Mouse (Mus musculus) urinary bladder, postnatal 10 days (tissue): ENCODE results near the gene Dnal1.

ENCODE experiments used
- DNase-seq: peaks from one replicate; pipeline ENCODE4 v3.0.0; 2022; ENCODE audit warnings: low spot score

Gene Dnal1

DNA sequence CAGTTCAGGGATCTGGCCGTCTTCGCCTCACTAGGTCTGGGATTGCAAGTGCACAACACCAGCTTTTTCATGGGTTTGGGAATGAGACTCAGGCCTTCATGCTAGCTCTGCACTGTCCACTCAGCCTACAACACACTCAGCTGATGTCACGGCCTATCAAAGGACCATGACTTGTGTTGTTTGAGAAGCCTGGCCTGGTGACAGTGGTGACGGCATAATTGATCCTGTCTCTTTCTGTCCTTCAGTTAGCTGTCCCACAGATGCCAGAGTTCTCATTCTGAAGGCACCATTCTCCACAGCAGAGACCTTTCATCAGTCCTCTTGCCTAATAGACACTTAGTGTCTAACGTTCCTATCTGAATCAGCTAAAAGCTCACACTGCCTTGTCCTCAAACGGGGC, 14.4 kb downstream of the Dnal1 start:
- DNase-seq, result no peak

DNA sequence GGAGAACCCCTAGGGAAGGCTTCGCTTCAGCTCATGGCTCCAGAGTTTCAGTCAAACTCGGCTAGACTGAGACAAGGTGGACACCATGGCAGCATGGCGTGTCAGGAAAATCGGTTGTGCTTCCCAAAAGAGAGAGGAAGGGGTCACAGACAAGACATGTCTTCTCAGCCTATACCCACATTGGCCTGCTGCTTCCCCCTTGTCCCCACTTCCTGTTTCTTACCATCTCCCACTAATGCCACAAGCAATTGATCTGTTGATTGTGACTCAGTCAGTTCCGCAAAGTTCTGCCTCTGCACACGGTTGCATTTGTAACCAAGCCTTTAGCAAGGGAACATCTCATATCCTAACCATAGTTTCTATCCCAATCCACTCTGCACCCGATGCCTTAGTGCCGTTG, 15.8 kb downstream of the Dnal1 start:
- DNase-seq, result no peak

DNA sequence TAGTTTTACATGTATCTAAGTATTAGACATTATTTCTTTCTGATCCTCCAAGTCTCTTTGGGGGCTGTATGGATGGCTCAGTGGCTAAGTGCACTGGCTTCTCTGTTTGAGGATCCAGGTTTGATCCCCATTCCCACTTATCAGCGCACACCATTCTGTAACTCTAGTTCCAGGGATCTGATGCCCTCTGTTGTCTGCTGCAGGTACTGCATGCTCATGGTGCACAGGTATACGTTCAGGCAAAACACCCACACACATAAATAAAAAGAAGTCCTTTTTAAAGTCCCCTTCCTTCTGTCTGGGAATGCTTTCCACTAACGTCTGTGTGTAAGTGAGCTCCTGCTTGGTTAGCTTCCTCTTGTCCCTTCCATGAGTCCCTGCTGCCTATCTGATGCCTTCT, 18.1 kb downstream of the Dnal1 start:
- DNase-seq, result no peak

DNA sequence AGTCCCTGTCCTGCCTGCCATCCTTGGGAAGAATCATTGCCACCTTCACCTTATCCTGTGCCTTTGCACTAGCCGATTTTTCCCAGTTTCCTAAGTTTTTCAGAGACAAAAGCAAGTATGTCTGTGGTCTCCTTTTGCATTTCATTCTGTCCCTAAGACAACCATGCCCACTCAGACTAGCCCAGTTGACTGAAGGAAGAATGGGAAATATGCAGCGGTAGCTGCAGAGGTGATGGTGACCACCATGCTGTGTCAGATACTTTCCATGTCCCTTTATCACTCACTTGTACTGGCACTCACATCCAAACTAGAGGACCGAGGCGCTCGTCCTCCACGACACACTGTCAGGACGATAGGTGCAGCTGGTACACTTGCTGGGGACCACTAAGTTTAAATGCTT, 23.0 kb downstream of the Dnal1 start:
- DNase-seq, result no peak

DNA sequence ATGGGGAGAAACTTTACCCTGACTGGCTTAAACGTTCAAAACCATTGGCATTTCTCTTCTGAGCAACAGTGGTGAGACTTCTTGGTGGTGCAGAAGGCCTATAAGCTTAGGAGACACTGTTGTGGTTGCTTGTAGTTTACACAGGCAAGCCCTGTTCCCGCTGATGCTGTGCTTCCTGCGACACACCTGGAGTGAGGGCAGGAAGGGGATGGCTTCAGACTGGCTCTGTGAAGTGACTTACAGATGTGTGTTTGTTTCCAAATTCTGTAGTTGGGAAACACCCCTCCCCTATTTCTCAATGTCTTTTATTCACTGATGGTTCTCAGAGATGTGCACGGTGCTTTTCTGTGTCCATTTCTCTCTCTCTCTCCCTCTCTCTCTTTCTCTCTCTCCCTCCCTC, 26.0 kb downstream of the Dnal1 start:
- DNase-seq, result no peak

DNA sequence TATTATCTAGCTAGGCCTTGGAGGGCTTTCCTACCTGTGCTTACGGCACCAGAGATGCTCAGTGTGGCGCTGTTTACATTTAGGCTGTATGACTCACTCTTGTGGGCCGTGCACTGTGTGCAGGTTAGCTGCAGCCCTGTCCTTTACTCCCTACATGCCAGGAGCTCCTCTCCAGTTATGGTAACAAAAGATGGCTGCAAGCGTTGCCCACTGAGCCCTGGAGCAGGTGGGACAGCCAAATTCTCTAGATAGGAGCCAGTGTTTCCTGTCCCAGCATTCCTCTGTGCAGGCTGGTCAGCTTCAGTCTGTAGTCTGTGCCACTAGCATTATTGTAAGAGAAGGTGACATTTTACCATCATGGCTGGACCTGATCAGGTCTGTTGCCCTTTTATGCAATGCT, 27.1 kb downstream of the Dnal1 start:
- DNase-seq, result no peak

DNA sequence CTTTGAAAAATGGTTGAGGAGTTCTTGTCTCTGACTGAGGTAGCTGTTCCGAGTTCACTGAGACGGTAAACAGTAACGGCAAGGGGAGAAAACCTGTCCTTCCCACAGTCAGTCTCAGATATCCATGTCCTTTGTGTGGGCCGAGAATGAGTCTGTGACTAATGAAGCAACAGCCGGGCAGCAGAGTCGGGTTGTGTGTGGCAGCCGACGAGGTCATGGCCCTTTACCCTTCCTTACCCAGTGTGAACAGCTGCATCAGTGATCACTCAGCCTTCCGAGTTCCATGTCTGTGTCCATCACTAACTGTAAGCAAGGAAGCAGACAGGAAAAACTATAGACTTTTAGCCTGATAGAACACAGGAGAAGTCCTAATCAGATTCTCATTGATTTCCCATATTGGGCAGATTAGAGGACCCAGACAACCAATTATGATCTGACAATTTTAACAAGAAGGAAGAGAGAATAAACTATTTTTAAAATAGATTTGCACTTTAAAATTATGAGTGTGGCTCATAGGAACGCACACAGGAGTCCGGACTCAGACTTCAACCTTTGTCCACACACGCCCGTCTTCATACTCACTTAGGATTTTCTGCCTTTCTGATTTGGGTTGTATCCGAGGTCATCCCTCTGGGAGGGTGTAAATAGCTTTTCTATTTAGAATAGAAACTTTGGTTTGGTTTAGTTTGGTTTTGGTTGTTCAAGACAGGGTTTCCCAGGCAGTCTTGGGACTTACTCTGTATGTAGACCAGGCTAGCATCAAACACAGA, 28.3 kb downstream of the Dnal1 start:
- DNase-seq, result no peak

DNA sequence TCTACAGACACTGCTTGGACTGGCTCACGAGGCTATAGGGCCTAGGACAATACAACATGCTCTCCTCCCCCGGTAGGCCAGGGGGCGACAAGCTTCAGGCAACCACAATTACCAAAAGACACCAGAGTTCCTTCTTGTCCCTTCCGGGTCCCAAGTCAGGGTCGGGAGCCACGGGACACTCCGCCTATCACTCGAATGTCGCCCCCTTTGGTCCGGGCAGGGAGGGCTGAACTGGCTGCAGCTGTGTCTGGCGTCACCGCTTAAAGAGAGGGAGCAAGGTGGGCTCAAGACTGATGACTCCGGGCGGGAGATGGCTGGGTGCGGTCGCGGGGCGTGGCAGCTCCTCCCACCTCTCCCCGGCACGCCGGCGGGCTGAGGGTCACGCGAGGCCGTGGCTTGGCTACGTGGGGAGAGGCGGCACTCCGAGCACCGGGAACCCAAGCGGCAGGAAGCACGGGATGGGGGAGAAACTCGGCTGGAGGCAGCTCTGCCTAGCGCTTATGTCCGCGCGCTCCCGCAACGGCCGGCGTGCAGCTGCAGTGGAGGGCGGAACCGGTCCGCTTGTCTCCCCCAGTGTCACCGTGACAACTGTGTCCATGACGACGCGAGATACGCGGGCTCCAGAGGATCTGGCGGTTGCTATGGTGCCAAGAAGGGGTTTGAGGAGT, 33.9 kb downstream of the Dnal1 start, which contains the start of gene Pnma1:
Gene Pnma1 (minus strand): TSS at position 536 of the 668 bp plus-strand sequence.
- no peak for DNase-seq

DNA sequence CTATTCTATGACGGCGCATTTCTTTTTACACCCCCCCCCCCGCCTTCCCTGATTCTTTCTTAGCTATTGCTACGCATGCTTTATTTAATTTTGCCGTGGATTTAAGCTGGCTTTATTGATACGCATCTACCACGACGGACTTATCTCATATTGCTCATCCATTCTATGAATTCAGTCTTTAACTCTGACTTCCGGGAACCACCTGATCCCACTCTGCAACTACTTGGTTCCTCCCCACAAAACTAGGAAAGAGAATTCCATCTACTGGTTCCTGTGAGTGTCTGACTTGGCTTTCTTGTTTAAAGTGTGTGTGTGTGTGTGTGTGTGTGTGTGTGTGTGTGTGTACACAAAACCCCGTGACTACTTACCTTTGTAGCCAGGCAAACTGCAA, 34.5 kb downstream of the Dnal1 start:
- DNase-seq, result no peak

DNA sequence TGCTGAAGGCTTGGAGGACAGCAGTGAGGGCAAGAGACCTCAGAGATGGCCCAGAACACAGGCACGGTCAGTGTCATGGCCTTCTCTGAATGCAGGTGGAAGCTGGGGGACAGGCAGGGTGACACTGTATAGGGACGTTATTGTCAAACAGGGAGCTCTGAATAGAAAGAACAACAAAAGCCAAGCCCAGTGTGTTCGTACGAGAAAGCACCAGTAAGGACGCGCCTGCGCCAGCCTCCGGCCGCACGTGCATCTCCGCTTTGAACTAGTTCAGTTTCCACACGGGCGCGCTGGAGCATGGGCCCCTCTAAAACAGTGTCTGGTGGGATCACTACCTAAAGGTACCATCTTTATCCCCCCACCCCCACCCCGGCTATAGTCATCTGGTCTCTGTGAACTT, 35.8 kb downstream of the Dnal1 start:
- DNase-seq, result no peak

DNA sequence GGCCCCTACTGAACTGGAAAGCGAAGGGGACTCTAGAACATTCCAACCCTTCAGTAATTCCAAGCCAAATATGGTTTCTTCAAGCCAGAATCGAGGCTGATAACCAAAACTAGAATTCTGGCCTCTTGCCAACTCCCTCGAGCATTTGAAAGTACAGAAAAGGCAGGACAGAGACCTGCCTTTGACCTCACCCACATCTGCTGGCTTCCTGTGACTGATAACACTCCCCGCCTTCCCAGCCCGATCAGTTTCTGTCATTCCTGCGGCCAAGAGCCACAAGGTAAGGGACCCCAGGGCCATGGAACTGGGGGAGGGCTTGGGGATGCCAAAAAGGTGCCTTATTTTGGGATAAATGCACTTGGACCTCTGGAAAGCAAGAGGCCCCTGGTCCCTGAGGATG, 36.8 kb downstream of the Dnal1 start:
- no peak for DNase-seq

DNA sequence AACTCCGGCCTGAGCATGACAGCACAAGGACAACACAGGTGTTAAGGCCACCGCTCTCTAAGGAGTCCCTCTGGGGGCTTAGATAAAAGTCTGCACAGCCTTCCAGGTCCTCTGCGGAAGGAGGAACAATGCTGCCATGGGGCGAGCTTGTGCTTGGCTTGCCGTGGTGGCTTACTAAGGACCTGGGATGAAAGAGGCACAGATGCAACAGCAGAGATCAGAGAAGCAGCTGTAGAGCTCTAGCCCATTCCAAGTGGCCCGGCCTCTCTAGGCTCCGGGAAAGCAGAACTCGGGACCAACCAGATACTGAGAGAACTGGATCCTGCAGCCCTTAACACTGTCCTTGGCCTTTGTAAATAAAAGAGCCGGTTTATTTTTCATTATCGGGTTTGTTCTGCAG, 37.7 kb downstream of the Dnal1 start:
- no peak for DNase-seq

DNA sequence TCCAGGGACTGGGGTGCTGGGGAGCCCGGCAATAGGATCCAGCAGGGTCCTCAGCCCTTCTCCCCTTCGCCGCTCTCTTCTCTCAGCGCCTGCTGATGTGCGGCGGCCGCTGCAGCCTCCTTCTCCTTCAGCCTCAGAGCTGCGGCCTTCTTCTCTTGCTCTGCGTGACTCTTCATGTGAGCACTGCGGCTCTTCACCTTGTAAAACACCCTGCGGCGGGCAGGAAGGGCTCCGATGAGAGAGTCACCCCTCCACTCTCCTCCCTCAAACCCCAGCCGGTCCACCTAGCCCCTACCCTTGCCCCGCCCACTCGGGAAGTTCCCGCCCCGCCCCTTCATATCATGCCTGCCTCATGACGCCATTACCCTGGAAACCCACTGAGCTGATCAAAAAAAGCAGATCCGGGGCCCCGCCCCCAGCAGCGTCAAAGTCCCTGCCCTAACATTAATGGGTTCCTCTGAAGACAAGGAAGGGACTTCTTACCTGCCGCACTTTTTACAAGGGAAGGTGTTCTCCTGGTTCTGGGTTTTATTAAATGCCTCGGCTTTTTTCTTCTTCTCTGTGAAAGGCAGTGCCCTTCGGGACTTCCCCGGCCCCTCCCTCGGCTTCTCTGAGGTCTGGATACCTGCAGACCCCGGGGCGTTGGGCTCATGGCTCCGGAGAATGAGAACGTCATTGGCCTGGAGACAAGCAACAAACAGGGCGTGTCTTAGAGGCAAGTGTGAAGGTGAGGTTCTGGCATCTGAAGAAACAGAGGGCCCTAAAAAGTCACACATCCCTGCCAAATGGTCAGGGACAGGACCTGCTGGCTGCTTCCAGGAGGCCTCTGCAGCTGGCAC, 38.4 kb downstream of the Dnal1 start:
- DNase-seq, result no peak

DNA sequence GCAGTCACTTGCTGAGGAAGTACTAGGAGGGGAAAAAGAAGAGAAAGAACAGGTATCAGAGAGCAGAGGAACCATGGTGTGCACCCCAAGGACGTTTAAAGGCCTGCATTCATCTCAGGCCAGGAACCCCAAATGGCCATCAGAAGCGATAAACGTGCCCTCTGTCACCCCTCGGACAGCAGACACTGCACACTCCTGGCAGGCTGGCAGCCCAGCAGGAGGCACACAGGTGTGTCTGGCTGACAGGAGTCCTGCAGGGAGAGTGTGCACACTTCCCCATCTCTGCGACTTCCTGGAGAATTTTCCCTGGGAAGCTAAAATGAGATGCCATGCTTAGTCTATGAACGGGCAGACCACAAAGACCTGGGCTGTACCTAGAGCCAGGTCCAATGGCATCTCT, 39.2 kb downstream of the Dnal1 start:
- no peak for DNase-seq

DNA sequence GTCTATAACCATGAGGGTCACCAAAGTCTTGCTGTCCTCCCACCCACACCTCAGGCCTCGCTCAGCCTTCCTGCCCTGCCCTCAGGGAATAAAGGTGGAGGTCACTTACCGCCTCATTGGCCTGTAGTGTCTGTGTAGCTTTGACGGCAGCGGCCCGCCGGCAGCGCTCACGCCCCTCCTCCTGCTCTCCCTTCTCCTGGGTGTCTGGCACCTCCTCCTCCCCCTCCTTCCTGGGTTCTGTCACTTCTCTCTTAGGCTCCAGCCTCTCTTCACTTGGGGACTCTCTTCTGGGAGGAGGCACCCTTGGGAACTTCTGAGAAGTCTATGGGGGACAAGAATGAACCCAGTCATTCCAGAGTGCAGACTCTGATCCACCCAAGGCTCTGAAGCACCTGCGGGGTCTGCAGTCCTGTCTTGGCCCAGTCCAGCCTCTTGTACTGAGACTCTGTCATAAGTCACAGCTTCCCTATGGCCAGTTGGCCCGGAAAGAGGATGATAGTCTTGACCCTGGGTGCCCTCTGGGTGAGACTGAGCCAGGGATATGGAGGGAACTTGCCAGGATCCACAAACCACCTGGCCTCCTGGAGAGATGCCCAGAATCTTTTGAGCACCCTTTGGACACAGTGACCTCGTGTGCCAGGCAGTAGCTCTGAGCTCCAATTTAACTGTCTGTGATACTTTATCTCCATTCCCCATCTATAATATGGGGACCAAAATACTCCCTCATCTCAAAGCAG, 40.8 kb downstream of the Dnal1 start:
- DNase-seq, result no peak

DNA sequence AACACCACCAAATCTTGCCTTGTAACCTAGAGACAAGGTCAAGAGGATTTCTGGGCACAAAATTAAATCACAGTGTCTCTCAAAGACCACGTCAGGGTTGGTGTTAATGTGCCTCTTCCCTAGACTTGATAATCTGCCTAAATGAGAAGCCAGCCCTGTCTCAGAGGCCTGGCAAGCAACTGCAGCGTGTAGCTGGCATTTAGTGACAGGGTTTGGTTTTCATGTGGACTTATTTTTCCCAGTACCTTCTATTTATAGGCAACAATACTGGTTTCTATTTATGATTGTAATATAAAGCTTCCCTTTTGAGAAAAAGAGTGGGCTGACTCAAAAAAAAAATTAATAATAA, 41.3 kb downstream of the Dnal1 start:
- DNase-seq, result no peak

DNA sequence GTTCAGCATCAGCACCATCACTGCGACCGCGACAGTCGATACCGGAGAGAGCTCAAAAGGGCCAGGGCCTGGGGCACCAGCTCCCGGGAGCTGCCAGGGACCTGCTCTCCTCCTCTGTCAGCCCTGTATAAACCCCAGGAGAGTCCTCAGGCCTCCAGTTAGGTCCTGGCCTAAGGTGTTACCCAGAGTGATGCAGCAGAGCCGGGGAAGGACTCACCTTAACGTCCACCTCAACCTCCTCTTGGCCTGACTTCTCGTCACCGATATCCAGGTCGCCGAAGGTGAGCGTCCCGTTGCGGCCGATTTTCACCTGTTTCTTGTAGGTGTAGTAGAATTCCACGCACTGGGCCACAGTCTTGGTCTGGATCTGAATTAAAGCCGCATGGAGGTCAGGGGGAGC, 42.0 kb downstream of the Dnal1 start:
- DNase-seq, result no peak

DNA sequence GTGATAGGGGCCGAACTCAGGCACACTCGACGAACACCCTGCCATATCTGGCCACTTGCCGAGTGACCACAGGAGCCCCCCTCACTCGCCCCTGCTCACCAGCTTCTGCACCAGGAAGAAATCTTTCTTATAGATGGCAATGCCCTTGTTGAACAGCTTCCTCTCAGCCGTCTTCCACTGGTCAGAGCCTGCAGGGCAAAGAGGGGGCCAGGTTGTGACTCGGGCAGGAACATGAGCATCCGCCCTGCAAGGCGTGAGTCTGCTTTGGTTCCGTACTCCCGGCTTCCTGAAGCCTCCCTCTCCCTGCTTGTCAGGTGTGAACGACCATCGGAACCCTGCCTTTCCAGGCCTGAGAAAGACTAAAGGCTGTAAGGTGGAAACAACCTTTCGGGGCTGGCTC, 44.0 kb downstream of the Dnal1 start:
- no peak for DNase-seq

DNA sequence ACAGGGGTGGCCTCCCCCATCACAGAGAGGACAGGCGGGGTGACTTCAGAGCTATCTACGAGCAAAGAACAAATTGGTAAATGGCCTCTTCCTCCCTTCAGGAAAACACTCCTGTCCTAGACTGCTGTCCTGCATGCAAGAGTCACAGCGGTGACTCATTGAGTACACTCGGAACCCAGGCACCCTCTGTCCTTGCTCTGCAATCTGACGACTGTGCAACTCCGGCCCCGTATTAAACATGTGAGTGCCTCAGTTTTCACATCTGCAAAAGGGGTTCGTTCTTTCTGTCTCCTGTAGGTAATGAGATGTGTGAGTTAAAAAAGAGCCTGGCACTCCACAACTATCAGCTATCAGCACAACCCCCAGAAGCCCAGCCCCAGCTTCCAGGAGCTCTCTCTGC, 46.3 kb downstream of the Dnal1 start:
- DNase-seq, result no peak

DNA sequence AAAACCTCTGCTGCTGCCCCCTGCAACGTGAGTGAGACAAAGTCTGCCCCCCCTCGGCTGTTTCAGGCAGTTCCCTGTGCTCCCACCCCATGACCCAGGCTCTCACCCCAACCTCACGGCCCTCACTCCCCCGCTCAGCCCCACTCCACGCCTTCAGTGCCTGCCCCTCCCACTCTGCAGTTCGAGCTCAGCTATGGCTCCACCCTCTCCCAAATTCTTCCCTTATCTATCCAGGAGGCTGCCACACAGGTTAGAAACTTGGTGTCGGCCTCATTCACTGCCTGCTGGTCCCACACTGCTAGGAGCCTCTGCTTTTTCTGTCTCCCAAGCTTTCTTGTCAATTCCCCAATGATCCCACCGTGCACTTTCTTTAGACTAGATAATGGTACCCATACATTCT, 47.0 kb downstream of the Dnal1 start:
- DNase-seq, result no peak

DNA sequence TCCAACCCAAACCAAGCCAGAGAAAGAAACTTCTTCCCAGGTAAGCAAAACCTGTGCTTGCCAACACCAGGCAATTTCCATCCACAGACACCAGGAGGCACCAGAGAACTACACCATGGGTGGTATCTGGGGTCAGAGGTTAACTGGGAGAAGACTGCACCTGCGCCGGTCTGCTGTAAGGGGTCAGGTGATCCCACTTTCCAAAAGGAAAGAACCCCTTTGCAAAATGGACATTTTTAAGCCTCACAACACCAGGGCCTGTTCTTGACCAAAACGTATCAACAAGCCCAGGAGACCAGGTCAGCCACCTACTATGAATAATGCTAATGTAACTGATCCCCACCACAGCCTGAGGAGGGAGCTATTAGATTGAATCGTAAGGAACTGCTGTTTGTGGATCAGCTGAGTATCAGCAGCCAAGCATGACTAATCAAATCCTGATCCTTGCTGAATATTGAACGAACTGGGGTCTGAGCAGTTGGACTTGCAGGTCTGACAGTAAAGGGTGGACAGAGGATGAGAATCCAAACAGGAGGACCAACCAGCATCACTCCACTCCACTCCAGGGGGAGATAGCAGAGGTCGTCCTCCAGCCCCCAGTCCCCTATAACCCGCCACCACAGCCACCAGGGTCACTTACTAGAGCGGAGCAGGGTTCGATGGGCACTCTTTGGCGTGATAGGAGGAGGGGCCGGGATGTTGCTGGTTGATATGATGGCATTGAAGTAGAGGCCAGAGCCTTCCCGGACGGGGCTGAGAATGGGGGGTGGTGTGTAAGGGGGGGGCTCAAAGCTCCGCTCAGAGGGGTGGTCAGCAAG, 47.7 kb downstream of the Dnal1 start:
- no peak for DNase-seq

DNA sequence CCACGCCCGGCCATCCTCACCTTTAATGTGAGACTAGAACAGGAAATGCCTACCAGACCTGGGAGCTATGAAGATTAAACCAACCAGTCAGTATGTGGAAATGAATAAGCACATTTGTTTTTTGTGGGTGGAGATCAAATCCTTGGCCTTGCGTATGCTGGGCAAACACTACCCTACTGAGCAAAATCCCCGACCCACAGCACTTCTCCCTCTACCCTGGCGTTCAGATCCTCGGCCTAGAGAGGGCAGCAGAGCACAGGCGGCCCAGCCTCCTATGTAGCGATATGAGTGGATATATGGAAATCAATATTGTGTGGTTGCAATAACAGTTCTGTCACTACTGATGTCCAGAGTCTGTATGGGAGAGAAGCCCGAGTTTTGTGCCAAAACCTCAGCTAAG, 49.0 kb downstream of the Dnal1 start:
- DNase-seq, result no peak
